Mouse (Mus musculus): ENCODE measurements around the gene Bcat2. TPM values are rescaled to one million over a fixed set of nuclear protein-coding genes. Genes with fewer than 3 reads are reported as not detected.

Bcat2 gene
- polyA plus RNA-seq, 1 experiment from 2014 or later, result 50.4 TPM

DNA sequence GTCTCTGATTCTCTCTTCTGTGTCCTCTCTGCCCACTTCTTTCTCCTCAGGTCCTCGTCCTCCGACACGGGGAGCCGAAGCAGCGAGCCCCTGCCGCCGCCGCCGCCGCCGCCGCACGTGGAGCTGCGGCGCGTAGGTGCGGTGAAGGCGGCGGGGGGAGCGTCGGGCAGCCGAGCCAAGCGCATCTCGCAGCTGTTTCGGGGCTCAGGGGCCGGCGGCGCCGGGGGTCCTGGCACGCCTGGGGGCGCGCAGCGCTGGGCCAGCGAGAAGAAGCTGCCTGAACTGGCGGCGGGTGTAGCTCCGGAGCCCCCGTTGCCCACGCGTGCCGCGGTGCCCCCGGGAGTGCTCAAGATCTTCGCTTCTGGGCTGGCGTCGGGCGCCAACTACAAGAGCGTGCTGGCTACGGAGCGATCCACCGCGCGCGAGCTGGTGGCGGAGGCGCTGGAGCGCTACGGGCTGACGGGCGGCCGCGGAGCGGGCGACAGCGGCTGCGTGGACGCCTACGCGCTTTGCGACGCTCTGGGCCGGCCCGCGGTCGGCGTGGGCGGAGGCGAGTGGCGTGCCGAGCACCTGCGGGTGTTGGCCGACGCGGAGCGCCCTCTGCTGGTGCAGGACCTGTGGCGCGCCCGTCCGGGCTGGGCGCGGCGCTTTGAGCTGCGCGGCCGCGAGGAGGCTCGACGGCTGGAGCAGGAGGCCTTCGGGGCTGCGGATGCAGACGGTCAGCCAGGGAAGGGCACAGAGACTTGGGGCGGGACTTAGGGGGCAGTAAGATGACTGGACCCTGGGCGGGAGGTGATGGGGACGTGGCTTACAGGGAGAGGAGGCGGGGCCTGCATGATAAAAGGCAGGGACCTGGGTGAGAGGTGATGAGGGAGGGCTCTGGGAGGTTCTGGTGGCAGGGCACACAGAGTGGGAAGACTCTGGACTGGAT, 58.7 kb downstream of the Bcat2 start:
- peak overlapping the region; percentile 51; the same call in 1 of the 2 replicates for H3K27ac ChIP-seq
- ATAC-seq (ENCODE audit: insufficient number of reproducible peaks, insufficient read depth, low FRiP score, low TSS enrichment, low read depth), result peak; percentile 56
- WGBS, result 1% methylated on average over 105 of the region's 105 CpGs
- H3K9me3 ChIP-seq, result no peaks in the 10 kb centered on the region
- H3K4me3 ChIP-seq (replicated peaks), result peak overlapping the region; percentile 61
- no peaks in the 10 kb centered on the region for H3K36me3 ChIP-seq
- H3K4me1 ChIP-seq (replicated peaks), result peaks cover 11% of the 10 kb centered on the region
- peaks cover 76% of the 10 kb centered on the region for H3K27me3 ChIP-seq
- peak overlapping the region; percentile 88 for H3K4me2 ChIP-seq
- H3K9ac ChIP-seq (replicated peaks), result peak overlapping the region; percentile 75

DNA sequence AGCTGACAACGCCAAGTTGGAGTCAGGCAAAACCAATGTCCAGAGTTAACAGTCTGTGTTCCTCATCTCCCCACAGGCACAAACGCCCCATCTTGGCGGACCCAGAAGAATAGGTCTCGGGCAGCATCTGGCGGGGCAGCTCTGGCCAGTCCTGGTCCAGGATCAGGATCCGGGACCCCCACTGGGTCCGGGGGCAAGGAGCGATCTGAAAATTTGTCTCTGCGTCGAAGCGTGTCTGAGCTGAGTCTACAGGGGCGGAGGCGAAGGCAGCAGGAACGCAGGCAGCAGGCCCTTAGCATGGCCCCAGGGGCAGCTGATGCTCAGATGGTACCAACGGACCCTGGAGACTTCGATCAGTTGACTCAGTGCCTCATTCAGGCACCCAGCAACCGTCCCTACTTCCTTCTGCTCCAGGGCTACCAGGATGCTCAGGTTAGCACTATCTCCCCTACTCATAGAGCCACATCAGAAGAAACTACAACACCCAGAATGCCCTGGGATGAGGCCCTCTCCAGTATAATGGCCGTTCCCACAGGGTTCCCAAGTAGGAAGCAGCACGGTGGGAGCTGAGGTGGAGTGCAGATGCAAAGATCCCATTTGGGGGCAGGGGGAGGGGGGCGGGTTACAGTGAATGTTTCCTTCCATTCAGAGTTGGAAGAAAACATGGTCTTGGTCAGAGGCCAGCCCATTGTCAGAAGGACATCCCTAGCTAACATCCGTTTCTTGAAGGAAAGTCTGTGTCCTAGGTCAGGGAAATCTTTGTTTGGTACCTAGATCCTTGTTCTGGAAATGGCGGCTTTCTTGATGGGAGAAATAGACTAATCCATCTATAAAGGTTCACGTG, 60.3 kb downstream of the Bcat2 start:
- WGBS, result 73% methylated on average over 23 of the region's 23 CpGs
- Histone ChIP-seq H3K4me2 (no peak overlapping the region), H3K36me3 (no peaks in the 10 kb centered on the region), H3K27me3 (peaks cover 64% of the 10 kb centered on the region), H3K4me1 (replicated peaks) (peaks cover 11% of the 10 kb centered on the region), H3K9ac (replicated peaks) (no peak overlapping the region), H3K4me3 (replicated peaks) (no peak overlapping the region), H3K27ac (no peak overlapping the region), H3K9me3 (no peaks in the 10 kb centered on the region)
- no peak for ATAC-seq (ENCODE audit: insufficient number of reproducible peaks, insufficient read depth, low FRiP score, low TSS enrichment, low read depth)

DNA sequence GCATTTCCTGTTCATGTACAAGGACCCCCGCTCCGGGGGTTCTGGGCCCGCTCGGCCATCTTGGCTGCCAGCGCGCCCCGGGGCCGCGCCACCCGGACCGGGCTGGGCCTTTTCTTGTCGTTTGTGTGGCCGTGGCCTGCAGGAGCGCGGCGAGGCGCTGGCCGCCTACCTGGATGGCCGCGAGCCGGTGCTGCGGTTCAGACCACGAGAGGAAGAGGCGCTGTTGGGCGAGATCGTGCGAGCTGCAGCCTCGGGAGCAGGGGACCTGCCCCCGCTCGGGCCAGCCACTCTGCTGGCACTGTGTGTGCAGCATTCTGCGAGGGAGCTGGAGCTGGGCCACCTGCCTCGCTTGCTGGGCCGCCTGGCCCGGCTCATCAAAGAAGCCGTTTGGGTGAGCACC, 62.5 kb downstream of the Bcat2 start:
- H3K27ac ChIP-seq, result no peak overlapping the region
- H3K4me2 ChIP-seq, result peak overlapping the region; percentile 60
- H3K36me3 ChIP-seq, result peaks cover 14% of the 10 kb centered on the region; the same call in 1 of the 2 replicates
- ATAC-seq (ENCODE audit: insufficient number of reproducible peaks, insufficient read depth, low FRiP score, low TSS enrichment, low read depth), result no peak
- H3K9me3 ChIP-seq, result no peaks in the 10 kb centered on the region
- H3K9ac ChIP-seq (replicated peaks), result peak overlapping the region; percentile 58
- peaks cover 11% of the 10 kb centered on the region for H3K4me1 ChIP-seq (replicated peaks)
- WGBS, result 8% methylated on average over 34 of the region's 35 CpGs
- H3K4me3 ChIP-seq (replicated peaks), result peak overlapping the region; percentile 32
- peaks cover 50% of the 10 kb centered on the region for H3K27me3 ChIP-seq

DNA sequence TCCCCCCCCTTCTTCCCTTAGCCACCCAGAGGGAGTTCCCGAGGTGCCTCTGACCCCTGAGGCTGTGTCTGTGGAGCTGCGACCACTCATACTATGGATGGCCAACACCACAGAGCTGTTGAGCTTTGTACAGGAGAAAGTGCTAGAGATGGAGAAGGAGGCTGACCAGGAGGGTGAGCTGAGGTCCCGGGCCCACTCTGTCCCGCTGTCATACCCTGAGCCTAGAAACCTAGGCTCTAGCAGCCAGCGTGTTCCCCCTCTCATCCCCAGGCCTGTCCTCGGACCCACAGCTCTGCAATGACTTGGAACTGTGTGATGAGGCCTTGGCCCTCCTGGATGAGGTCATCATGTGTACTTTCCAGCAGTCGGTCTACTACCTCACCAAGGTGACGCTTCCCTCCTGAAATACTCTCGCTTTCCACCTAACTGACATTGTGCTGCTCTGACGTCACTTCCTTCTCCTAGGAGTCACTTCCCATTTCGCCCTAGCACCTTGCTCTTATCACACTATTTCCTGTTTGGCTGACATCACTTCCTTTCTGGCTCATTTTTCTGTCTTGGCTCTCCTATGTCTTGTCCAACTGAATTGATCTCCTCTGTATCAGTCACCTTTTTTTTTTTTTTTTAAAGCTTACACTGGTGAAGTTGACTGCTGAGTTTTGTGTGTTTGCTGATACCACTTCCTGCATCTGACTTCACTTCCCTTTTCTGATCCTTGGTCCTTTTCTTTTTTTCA, 65.2 kb downstream of the Bcat2 start:
- Histone ChIP-seq H3K27me3 (peaks cover 30% of the 10 kb centered on the region), H3K36me3 (peaks cover 14% of the 10 kb centered on the region; the same call in 1 of the 2 replicates), H3K9ac (replicated peaks) (no peak overlapping the region), H3K4me3 (replicated peaks) (no peak overlapping the region), H3K4me1 (replicated peaks) (peaks cover 24% of the 10 kb centered on the region), H3K27ac (no peak overlapping the region), H3K9me3 (no peaks in the 10 kb centered on the region), H3K4me2 (no peak overlapping the region)
- ATAC-seq (ENCODE audit: insufficient number of reproducible peaks, insufficient read depth, low FRiP score, low TSS enrichment, low read depth), result no peak
- WGBS, result 92% methylated on average over 11 of the region's 11 CpGs

DNA sequence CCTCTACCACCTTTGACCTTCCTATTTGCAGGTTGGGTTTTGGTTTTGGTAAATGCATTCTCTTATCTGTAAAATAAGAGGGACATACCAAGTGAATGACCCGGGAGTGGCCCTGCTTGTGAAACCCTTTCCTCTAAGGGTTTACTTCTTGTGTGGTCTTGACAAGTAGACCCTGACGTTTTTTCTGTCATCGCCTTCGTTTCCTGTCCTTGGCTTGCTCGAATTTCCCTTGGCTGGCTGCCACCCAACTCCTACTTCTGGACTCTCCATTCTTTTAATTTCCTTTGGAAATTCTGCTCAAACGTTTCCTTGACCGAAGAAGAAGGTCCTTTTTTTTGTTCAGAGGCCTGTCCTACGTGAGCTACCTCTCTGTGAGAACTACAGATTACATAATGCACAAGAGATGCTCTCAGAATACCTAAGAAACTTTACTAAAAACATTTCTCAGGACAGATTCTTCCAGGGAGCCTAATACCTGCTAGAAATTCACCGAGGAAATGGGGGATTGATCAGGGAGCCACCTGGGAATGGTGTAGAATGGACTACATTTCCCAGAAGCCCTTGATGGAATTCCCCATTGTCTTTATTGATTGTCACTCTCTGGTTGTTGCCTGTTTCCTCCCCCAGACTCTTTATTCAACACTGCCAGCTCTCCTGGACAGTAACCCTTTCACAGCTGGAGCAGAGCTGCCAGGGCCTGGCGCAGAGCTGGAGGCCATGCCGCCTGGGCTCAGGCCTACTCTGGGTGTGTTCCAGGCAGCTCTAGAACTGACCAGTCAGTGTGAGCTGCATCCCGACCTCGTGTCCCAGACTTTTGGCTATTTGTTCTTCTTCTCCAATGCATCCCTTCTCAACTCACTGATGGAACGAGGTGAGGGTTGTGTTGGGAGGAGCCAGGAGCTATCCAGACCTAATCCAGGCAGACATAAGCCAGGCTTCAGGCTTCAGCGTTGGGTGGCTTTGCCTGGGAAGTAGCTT, 66.0 kb downstream of the Bcat2 start:
- Histone ChIP-seq H3K9me3 (no peaks in the 10 kb centered on the region), H3K4me2 (no peak overlapping the region), H3K27me3 (peaks cover 23% of the 10 kb centered on the region), H3K27ac (peak overlapping the region; percentile 29; the same call in 1 of the 2 replicates), H3K4me1 (replicated peaks) (peaks cover 26% of the 10 kb centered on the region), H3K36me3 (peaks cover 14% of the 10 kb centered on the region; the same call in 1 of the 2 replicates), H3K9ac (replicated peaks) (0 out of 2 replicates have a peak overlapping the region, but pooled peaks have one; percentile 8), H3K4me3 (replicated peaks) (no peak overlapping the region)
- WGBS, result 84% methylated on average over 15 of the region's 15 CpGs
- no peak for ATAC-seq (ENCODE audit: insufficient number of reproducible peaks, insufficient read depth, low FRiP score, low TSS enrichment, low read depth)

DNA sequence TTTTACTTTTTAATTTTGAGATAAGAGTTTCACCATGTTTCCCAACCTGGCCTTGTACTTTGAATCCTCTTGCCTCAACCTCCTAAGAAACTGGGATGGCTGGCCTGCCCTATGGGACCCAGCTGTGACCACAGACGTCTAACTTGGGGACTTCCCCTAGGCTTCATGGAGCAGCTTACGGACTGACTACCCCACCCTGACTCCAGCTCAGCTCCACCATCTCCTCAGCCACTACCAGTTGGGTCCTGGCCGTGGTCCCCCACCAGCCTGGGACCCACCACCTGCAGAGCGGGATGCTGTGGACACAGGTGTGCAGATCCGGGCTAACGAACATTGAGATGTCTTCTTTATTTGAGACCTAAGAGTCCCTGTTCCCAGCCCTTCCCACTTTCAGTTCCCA, 67.8 kb downstream of the Bcat2 start:
- H3K4me3 ChIP-seq (replicated peaks), result no peak overlapping the region
- peak overlapping the region; percentile 51; the same call in 1 of the 2 replicates for H3K4me2 ChIP-seq

DNA sequence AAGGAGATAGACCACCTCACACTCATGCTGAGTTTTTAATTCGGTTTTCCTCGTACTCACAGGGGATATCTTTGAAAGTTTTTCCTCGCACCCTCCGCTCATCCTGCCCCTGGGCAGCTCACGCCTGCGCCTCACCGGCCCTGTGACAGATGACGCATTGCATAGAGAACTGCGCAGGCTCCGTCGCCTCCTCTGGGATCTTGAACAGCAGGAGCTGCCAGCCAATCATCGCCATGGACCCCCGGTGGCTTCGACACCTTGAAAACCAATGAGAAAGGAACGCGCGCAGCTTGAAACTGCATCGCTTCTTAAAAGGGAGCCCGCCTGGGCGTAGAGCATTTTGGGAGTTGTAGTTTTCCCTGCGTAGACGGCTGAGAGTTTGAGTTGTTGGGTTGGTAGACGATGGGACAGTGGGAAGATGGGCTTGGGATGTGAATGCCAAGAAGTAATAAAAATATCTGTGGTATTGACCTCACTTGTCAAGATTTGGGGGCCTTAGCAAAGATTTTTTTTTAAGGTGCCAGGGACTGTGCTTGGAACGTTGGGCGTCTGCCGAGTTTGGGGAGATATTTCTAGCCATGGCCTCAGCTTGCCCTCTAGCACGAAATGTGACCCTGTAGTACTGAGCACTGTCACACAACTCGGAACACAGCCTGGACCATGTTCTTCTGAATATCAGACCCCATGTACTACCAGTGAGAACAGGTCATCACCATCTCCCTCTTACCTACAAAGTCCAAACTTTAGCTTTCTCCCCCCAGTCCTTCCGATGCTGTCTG, 68.9 kb downstream of the Bcat2 start:
- Histone ChIP-seq H3K9ac (replicated peaks) (0 out of 2 replicates have a peak overlapping the region, but pooled peaks have one; percentile 38), H3K4me3 (replicated peaks) (peak overlapping the region; percentile 32), H3K36me3 (peaks cover 14% of the 10 kb centered on the region; the same call in 1 of the 2 replicates), H3K27ac (0 out of 2 replicates have a peak overlapping the region, but pooled peaks have one; percentile 53), H3K9me3 (no peaks in the 10 kb centered on the region), H3K4me2 (peak overlapping the region; percentile 51), H3K27me3 (no peaks in the 10 kb centered on the region; the same call in 1 of the 2 replicates), H3K4me1 (replicated peaks) (peaks cover 37% of the 10 kb centered on the region)
- ATAC-seq (ENCODE audit: insufficient number of reproducible peaks, insufficient read depth, low FRiP score, low TSS enrichment, low read depth), result peak; percentile 77
- WGBS, result 18% methylated on average over 29 of the region's 29 CpGs

More for the DNA sequence above, 67.8 kb downstream of the Bcat2 start:
- H3K9ac ChIP-seq (replicated peaks), result no peak overlapping the region
- no peak overlapping the region for H3K27ac ChIP-seq
- ATAC-seq (ENCODE audit: insufficient number of reproducible peaks, insufficient read depth, low FRiP score, low TSS enrichment, low read depth), result no peak
- peaks cover 8% of the 10 kb centered on the region for H3K27me3 ChIP-seq
- WGBS, result 93% methylated on average over 6 of the region's 6 CpGs
- H3K4me1 ChIP-seq (replicated peaks), result peaks cover 36% of the 10 kb centered on the region
- H3K9me3 ChIP-seq, result no peaks in the 10 kb centered on the region
- peaks cover 14% of the 10 kb centered on the region; the same call in 1 of the 2 replicates for H3K36me3 ChIP-seq

Measured in limb, embryonic 12.5 days (tissue).